Mouse (Mus musculus): ENCODE measurements around the gene C1qtnf7. TPM values are rescaled to one million over a fixed set of nuclear protein-coding genes. Genes with fewer than 3 reads are reported as not detected.
A peak's percentile ranks its signal among the peaks of the same experiment; 100 is the strongest.

C1qtnf7 gene
- polyA plus RNA-seq, 1 experiment from 2014 or later, result 0.95 TPM

DNA sequence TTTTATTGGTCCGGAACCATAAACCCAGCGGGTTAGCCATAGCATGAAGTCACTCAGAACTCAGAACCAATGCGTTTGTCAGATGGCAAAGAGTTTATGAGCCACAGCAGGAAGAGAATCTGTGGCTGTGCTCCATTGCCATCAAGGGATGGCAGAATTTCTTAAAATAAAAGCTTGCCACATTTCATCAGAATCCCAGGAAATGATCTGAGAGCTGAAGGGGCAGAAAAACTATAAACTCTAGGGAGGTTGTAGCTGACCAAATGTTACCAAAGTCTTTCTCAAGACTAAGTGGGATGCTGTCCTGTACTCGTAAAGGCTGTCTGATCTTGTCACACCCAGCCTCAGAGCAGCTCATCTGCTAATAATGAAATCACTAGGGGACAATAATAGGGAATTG lies 110.1 kb downstream of the C1qtnf7 start:
- no peak overlapping the region for H3K4me2 ChIP-seq (ENCODE audit: low read length)
- 80% methylated on average over 4 of the region's 4 CpGs for WGBS
- H3K4me1 ChIP-seq (replicated peaks; ENCODE audit: control insufficient read depth, insufficient read depth, low read length), result peaks cover 12% of the 10 kb centered on the region
- no peaks in the 10 kb centered on the region for H3K36me3 ChIP-seq (ENCODE audit: control insufficient read depth, insufficient read depth)
- H3K4me3 ChIP-seq (replicated peaks; ENCODE audit: low read length), result no peak overlapping the region
- ATAC-seq, result no peak
- no peaks in the 10 kb centered on the region for H3K9me3 ChIP-seq (ENCODE audit: control insufficient read depth, low read length)
- no peaks in the 10 kb centered on the region for H3K27me3 ChIP-seq (replicated peaks; ENCODE audit: control insufficient read depth, insufficient read depth, low read length)
- H3K27ac ChIP-seq (ENCODE audit: low read length), result no peak overlapping the region
- H3K9ac ChIP-seq (replicated peaks; ENCODE audit: low read depth, low read length), result no peak overlapping the region

DNA sequence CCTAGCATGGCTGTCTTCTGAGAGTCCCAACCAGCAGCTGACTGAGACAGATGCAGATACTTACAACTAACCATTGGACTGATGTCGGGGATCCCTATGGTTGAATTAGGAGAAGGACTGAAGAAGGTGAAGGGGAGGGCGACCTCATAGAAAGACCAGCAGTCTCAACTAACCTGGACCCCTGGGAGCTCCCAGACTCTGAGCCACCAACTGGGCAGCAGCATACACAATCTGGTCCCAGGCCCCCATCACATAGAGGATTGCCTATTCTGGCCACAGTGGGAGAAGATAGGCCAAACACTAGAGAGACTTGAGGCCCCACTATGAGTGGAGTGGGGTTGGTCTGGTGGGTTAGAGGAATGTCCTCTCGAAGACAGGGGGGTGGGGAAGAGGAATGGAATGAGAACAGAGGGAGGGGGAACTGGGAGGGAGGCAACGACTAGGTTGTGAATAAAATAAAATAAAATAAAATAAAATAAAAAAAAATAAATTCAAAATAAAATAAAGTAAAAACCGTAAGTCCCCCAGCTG lies 118.8 kb downstream of the C1qtnf7 start:
- Histone ChIP-seq H3K9me3 (ENCODE audit: control insufficient read depth, low read length) (no peaks in the 10 kb centered on the region), H3K27ac (ENCODE audit: low read length) (no peak overlapping the region), H3K4me2 (ENCODE audit: low read length) (no peak overlapping the region), H3K4me3 (replicated peaks; ENCODE audit: low read length) (no peak overlapping the region), H3K27me3 (replicated peaks; ENCODE audit: control insufficient read depth, insufficient read depth, low read length) (no peaks in the 10 kb centered on the region), H3K4me1 (replicated peaks; ENCODE audit: control insufficient read depth, insufficient read depth, low read length) (no peaks in the 10 kb centered on the region), H3K9ac (replicated peaks; ENCODE audit: low read depth, low read length) (no peak overlapping the region), H3K36me3 (ENCODE audit: control insufficient read depth, insufficient read depth) (no peaks in the 10 kb centered on the region)
- peak; percentile 52 for ATAC-seq
- 85% methylated on average over 5 of the region's 5 CpGs for WGBS

DNA sequence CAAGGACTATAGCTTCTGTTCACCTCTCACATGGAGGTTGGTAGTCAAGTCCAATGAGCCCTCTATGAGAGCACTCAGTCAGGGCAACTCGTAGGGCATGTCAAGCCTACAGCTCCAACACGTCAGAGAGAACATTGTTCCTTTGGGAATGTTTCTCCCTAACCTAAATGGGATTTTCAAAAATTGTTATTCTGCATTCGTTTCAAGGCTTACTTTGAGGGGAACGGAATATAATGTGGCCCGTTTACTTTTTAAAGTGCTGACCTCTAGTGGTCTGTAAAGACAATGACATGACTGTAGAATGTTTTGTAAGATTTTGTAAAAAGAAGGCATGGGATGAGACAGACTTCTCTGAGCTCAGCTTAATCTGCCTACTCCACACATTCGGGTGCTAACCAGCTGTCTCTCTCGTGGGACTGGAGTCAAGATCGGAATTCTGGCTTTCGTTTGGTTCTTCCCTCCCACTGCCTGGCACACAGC lies 119.3 kb downstream of the C1qtnf7 start:
- no peaks in the 10 kb centered on the region for H3K4me1 ChIP-seq (replicated peaks; ENCODE audit: control insufficient read depth, insufficient read depth, low read length)
- WGBS, result 23% methylated on average over 9 of the region's 9 CpGs
- ATAC-seq, result peak; percentile 87
- no peaks in the 10 kb centered on the region for H3K27me3 ChIP-seq (replicated peaks; ENCODE audit: control insufficient read depth, insufficient read depth, low read length)
- no peak overlapping the region for H3K4me2 ChIP-seq (ENCODE audit: low read length)
- H3K9me3 ChIP-seq (ENCODE audit: control insufficient read depth, low read length), result no peaks in the 10 kb centered on the region
- no peak overlapping the region for H3K27ac ChIP-seq (ENCODE audit: low read length)
- H3K9ac ChIP-seq (replicated peaks; ENCODE audit: low read depth, low read length), result no peak overlapping the region
- no peaks in the 10 kb centered on the region for H3K36me3 ChIP-seq (ENCODE audit: control insufficient read depth, insufficient read depth)
- no peak overlapping the region for H3K4me3 ChIP-seq (replicated peaks; ENCODE audit: low read length)

DNA sequence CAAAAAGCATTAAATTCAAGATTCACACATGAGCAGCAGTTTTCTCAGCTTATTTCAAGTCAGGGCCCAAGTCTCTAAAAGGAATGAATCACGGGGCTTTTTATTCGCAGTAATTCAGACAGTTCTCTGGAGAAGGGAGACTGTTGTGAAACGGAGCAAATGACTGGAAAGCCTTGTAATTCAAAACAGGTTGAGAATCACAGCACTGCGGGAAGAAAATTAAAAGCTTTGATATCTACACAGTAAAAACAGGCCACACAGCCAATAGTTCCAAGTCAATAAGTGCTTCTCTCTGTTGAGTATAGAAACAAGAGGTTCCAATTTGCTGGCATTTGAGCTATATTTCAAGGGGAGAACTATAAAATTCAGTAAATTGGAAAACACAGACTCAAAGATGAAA lies 129.7 kb downstream of the C1qtnf7 start:
- no peak for ATAC-seq
- Histone ChIP-seq H3K9me3 (ENCODE audit: control insufficient read depth, low read length) (no peaks in the 10 kb centered on the region), H3K4me3 (replicated peaks; ENCODE audit: low read length) (no peak overlapping the region), H3K9ac (replicated peaks; ENCODE audit: low read depth, low read length) (no peak overlapping the region), H3K4me2 (ENCODE audit: low read length) (no peak overlapping the region), H3K4me1 (replicated peaks; ENCODE audit: control insufficient read depth, insufficient read depth, low read length) (no peaks in the 10 kb centered on the region), H3K27ac (ENCODE audit: low read length) (no peak overlapping the region), H3K36me3 (ENCODE audit: control insufficient read depth, insufficient read depth) (no peaks in the 10 kb centered on the region), H3K27me3 (replicated peaks; ENCODE audit: control insufficient read depth, insufficient read depth, low read length) (no peaks in the 10 kb centered on the region)
- WGBS, result 43% methylated on average over 4 of the region's 4 CpGs

DNA sequence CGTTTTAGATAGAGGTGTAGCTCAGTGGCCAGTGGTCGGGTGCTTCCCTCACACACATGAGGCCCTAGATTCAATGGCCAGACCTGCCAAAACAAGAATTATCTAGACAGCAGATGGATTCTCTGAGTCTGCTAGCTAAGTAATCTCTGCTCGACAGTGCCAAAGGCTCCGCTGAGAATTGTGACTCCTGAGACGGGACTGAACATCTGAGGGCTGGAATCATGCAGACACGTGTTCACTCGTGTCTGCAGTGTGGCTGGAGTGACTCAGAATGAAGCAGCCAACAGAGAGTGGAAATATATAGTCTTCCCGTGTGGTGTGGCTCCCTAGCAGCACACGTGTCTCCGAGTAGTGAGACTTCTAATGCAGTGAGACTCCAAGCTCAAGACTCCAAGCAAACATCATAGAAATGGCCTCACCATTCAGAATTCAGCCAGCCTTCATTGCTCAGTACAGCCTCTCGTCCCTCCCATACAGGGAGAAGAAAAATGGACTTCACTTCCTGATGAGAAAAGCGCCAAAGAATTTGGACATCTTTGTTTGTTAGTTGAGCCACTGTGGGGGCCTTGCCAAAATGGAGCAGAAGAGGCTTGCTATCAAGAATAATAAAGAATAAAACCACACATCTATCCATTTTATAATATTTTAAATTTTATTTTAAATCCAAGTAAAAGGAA lies 131.9 kb downstream of the C1qtnf7 start:
- no peak overlapping the region for H3K9ac ChIP-seq (replicated peaks; ENCODE audit: low read depth, low read length)
- no peaks in the 10 kb centered on the region for H3K9me3 ChIP-seq (ENCODE audit: control insufficient read depth, low read length)
- H3K36me3 ChIP-seq (ENCODE audit: control insufficient read depth, insufficient read depth), result no peaks in the 10 kb centered on the region
- 74% methylated on average over 12 of the region's 12 CpGs for WGBS
- ATAC-seq, result no peak
- no peak overlapping the region for H3K4me2 ChIP-seq (ENCODE audit: low read length)
- H3K4me3 ChIP-seq (replicated peaks; ENCODE audit: low read length), result no peak overlapping the region
- H3K4me1 ChIP-seq (replicated peaks; ENCODE audit: control insufficient read depth, insufficient read depth, low read length), result no peaks in the 10 kb centered on the region
- no peaks in the 10 kb centered on the region for H3K27me3 ChIP-seq (replicated peaks; ENCODE audit: control insufficient read depth, insufficient read depth, low read length)
- H3K27ac ChIP-seq (ENCODE audit: low read length), result no peak overlapping the region

DNA sequence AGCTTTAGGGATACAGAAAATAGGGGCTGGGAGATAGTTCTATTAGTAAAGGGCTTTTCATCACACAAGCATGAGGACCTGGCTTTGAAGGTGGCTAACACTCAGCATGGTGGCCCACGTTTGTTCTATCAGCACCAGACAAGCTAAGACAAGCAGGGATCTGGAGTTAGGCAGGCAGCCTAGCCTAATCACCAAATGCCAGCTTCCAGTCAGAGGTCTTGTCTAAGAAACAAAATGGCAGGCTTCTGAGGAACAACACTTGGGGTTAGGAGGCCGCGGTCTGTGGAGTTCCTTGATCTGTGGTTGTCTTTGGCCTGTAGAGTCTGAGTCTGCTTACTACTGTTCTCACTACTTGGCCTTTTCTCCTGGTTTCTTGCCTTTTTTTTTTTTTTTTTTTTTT lies 146.2 kb downstream of the C1qtnf7 start:
- Histone ChIP-seq H3K36me3 (ENCODE audit: control insufficient read depth, insufficient read depth) (no peaks in the 10 kb centered on the region), H3K4me2 (ENCODE audit: low read length) (no peak overlapping the region; the same call in 1 of the 2 replicates), H3K27ac (ENCODE audit: low read length) (no peak overlapping the region), H3K9me3 (ENCODE audit: control insufficient read depth, low read length) (no peaks in the 10 kb centered on the region), H3K9ac (replicated peaks; ENCODE audit: low read depth, low read length) (no peak overlapping the region), H3K4me1 (replicated peaks; ENCODE audit: control insufficient read depth, insufficient read depth, low read length) (peaks cover 22% of the 10 kb centered on the region), H3K4me3 (replicated peaks; ENCODE audit: low read length) (no peak overlapping the region), H3K27me3 (replicated peaks; ENCODE audit: control insufficient read depth, insufficient read depth, low read length) (no peaks in the 10 kb centered on the region)
- no peak for ATAC-seq
- WGBS, result 91% methylated on average over 3 of the region's 3 CpGs

DNA sequence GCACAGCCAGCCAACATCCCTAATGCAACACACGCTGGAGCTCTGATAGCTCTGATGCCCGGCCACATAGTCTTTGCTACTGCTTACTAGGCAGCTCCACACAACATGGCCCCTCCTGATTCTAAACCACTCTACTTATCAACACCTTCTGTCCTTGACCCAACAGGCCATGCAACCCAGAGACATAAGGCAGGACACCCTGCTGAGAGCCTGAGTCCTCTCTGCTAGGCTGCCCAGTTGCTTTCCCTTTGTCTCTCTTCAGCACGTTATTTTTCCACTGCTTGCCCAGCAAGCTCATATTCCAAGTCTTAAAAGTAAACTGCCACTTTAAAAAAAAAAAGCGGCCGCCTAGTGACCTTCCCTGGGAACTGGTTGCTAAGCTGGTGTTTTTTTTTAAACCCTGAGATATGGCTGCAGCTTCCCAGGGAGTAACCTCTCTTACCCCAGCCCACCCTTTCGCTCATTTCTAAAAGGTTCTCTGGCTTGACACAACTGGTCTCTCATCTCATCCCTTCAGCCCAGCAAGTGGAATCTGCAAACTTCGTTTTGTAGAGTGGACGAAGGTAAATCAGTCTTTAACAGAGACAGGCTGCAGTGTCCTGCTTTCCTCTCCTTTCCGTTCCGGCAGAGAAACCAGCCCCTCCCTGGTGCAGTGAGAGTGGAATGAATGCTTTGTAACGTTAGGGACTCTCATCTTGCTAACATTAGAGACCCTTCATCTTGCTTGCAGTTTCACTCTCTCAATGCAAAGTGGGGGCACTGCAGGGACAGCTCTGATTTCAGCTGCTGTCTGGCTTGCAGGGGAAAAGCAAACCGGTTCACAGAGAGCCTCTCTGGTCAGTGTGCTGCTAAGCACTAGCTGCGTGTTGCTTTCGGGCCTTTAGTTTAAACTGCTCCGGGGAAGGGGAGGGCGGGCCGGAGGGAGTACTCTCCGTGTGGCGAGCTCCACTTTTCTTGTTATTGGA lies 146.9 kb downstream of the C1qtnf7 start, which contains the start of gene Cc2d2a:
Gene Cc2d2a (plus strand): TSS at position 350 of the 965 bp plus-strand sequence.
- peak within 1 kb of the TSS; percentile 78 for H3K27ac ChIP-seq (ENCODE audit: low read length)
- H3K27me3 ChIP-seq (replicated peaks; ENCODE audit: control insufficient read depth, insufficient read depth, low read length), result no peaks in the 10 kb centered on the region
- H3K4me1 ChIP-seq (replicated peaks; ENCODE audit: control insufficient read depth, insufficient read depth, low read length), result peaks cover 22% of the 10 kb centered on the region
- H3K4me3 ChIP-seq (replicated peaks; ENCODE audit: low read length), result peak within 1 kb of the TSS; percentile 40
- WGBS, result 5% methylated on average over 19 of the region's 19 CpGs
- no peaks in the 10 kb centered on the region for H3K36me3 ChIP-seq (ENCODE audit: control insufficient read depth, insufficient read depth)
- peak within 1 kb of the TSS; percentile 58 for H3K9ac ChIP-seq (replicated peaks; ENCODE audit: low read depth, low read length)
- peak within 1 kb of the TSS; percentile 58 for H3K4me2 ChIP-seq (ENCODE audit: low read length)
- no peaks in the 10 kb centered on the region for H3K9me3 ChIP-seq (ENCODE audit: control insufficient read depth, low read length)
- ATAC-seq, result peak; percentile 73

DNA sequence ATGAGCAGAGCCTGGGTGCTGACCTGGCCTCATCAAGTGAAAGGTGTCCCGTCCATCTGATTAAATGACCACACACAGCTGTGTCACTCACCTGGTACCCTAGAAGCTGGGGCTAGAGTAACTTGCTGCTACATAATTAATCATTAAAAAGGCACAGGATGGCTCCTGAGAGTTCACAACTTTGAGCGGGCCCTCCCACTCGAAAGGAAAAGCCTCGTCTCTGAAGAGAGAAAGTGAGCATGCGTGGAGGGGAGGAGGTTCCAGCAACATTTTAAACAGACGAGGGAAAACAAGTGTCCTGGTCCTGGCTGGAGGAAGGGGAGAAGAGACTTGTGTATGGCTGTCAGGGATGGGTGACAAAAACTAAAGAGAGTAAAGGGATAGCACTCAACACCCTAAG lies 148.2 kb downstream of the C1qtnf7 start:
- ATAC-seq, result no peak
- no peaks in the 10 kb centered on the region for H3K36me3 ChIP-seq (ENCODE audit: control insufficient read depth, insufficient read depth)
- WGBS, result 59% methylated on average over 6 of the region's 6 CpGs
- peak overlapping the region; percentile 21; the same call in 1 of the 2 replicates for H3K4me2 ChIP-seq (ENCODE audit: low read length)
- no peak overlapping the region for H3K4me3 ChIP-seq (replicated peaks; ENCODE audit: low read length)
- H3K27ac ChIP-seq (ENCODE audit: low read length), result no peak overlapping the region
- no peaks in the 10 kb centered on the region for H3K9me3 ChIP-seq (ENCODE audit: control insufficient read depth, low read length)
- H3K4me1 ChIP-seq (replicated peaks; ENCODE audit: control insufficient read depth, insufficient read depth, low read length), result peaks cover 22% of the 10 kb centered on the region
- no peaks in the 10 kb centered on the region for H3K27me3 ChIP-seq (replicated peaks; ENCODE audit: control insufficient read depth, insufficient read depth, low read length)
- no peak overlapping the region for H3K9ac ChIP-seq (replicated peaks; ENCODE audit: low read depth, low read length)

DNA sequence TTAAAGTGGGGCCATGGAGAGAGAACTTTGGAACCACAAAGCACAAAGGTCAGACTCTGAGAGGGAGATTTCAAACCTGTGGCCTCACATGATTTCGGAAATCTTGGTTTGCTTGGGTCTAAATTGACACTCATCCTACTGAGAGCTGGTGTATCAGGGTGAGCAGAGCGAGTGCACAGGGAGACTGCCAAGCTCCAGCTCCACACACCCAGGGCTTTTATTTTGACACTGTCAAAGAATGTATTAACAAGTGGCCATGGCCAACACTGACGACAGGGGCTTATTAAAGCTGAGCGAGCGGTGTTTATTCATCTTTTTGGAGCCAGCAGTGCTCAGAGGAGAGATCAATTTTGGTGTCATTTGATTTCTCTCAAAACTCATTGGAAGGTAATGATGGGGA lies 149.8 kb downstream of the C1qtnf7 start:
- 8% methylated on average over 5 of the region's 5 CpGs for WGBS
- H3K4me3 ChIP-seq (replicated peaks; ENCODE audit: low read length), result 0 out of 2 replicates have a peak overlapping the region, but pooled peaks have one; percentile 16
- no peaks in the 10 kb centered on the region for H3K9me3 ChIP-seq (ENCODE audit: control insufficient read depth, low read length)
- H3K27me3 ChIP-seq (replicated peaks; ENCODE audit: control insufficient read depth, insufficient read depth, low read length), result no peaks in the 10 kb centered on the region
- H3K27ac ChIP-seq (ENCODE audit: low read length), result no peak overlapping the region
- ATAC-seq, result peak; percentile 75
- H3K9ac ChIP-seq (replicated peaks; ENCODE audit: low read depth, low read length), result no peak overlapping the region
- H3K4me2 ChIP-seq (ENCODE audit: low read length), result peak overlapping the region; percentile 31
- peaks cover 22% of the 10 kb centered on the region for H3K4me1 ChIP-seq (replicated peaks; ENCODE audit: control insufficient read depth, insufficient read depth, low read length)
- no peaks in the 10 kb centered on the region for H3K36me3 ChIP-seq (ENCODE audit: control insufficient read depth, insufficient read depth)
